Mouse (Mus musculus): ENCODE data around the gene Gm3164.
"Not testable (repeated sequence)": the region's sequence is repeated elsewhere in the genome, so short reads cannot be mapped to it uniquely, and the experiment has no call there.

- not testable (repeated sequence) for TF ChIP-seq CTCF (conservative IDR thresholded peaks at IDR 0.05; ENCODE audit: low read length); NANOG (IDR thresholded peaks at IDR 0.05; ENCODE audit: borderline replicate concordance, low read length); POU5F1 (IDR thresholded peaks at IDR 0.05; ENCODE audit: borderline replicate concordance, low read length)
Measured at GRCm38 (mm10) chr14:4369691-4370090, 45.6 kb upstream of the Gm3164 start.
